ENCODE assay signal across 9 mouse cellular contexts in genomic region chr2:157914889-157915517, GRCm38 (mm10). TPM values are rescaled to one million over a fixed set of nuclear protein-coding genes. Genes with fewer than 3 reads are reported as not detected.
A peak's percentile ranks its signal among the peaks of the same experiment; 100 is the strongest.
DNase-seq lines count a peak whose midpoint lies in the region; ATAC-seq and TF ChIP-seq lines count a peak whose summit lies in the region.
"Had no signal": no experiment of that assay in that cellular context is flagged by ENCODE, and none has a peak within 500 bp of the region (broad histone marks: within the 10 kb centered on the region; RNA-seq: fewer than 3 reads in every experiment).

No protein-coding gene starts in this region.

- H3K4me2 ChIP-seq in hindbrain, embryonic 13.5 days, result peak overlapping the region; percentile 70
- H3K4me2 ChIP-seq in liver, embryonic 13.5 days, result peak overlapping the region; percentile 32; the same call in 1 of the 2 replicates

- H3K4me3 ChIP-seq in heart, embryonic 10.5 days, result peak overlapping the region; percentile 54
- peak overlapping the region; percentile 64 to 65 for H3K4me3 ChIP-seq in ES-E14 (ENCODE audit: insufficient read depth in 1 of 2, low read depth in 1 of 2, low read length in 2 of 2, poor library complexity in 1 of 2, severe bottlenecking in 1 of 2)
- peak overlapping the region; percentile 69 for H3K4me3 ChIP-seq in hindbrain, embryonic 13.5 days
- peak overlapping the region; percentile 17; the same call in 1 of the 2 replicates for H3K4me3 ChIP-seq in liver, embryonic 13.5 days (replicated peaks)
- H3K4me3 ChIP-seq in thymus, adult 2 months (ENCODE audit: control insufficient read depth, insufficient read depth, low read length), result no peak overlapping the region

- no peaks in the 10 kb centered on the region for H3K9me3 ChIP-seq in heart, embryonic 10.5 days
- no peaks in the 10 kb centered on the region for H3K9me3 ChIP-seq in ES-E14 (ENCODE audit: control insufficient read depth, insufficient read depth, low read depth, low read length)
- H3K9me3 ChIP-seq in hindbrain, embryonic 13.5 days, result no peaks in the 10 kb centered on the region
- H3K9me3 ChIP-seq in liver, embryonic 13.5 days (replicated peaks), result no peaks in the 10 kb centered on the region

- H3K9ac ChIP-seq in ES-E14 (ENCODE audit: insufficient read depth, low read depth, low read length, poor library complexity, severe bottlenecking), result peak overlapping the region; percentile 0; the same call in 1 of the 2 replicates
- peak overlapping the region; percentile 89 for H3K9ac ChIP-seq in hindbrain, embryonic 13.5 days
- H3K9ac ChIP-seq in liver, embryonic 13.5 days, result no peak overlapping the region

- intact Hi-C loops in gastrocnemius, postnatal 14 days (cut with DNase I; ENCODE audit: low total_unique reads), result no loop called here

- peaks cover 7% of the 10 kb centered on the region for H3K4me1 ChIP-seq in heart, embryonic 10.5 days
- H3K4me1 ChIP-seq in ES-E14 (ENCODE audit: control insufficient read depth in 2 of 2, insufficient read depth in 2 of 2, low read length in 2 of 2, poor library complexity in 1 of 2), result peaks cover 2 to 13% of the 10 kb centered on the region in 2 experiments; a peak in 2 of 4 replicates
- H3K4me1 ChIP-seq in hindbrain, embryonic 13.5 days (replicated peaks), result peaks cover 93% of the 10 kb centered on the region
- 0 out of 2 replicates have a peak, but pooled peaks cover 5% of the 10 kb centered on the region for H3K4me1 ChIP-seq in liver, embryonic 13.5 days (replicated peaks)
- no peaks in the 10 kb centered on the region for H3K4me1 ChIP-seq in thymus, adult 2 months (replicated peaks; ENCODE audit: control insufficient read depth, insufficient read depth, low read length)

- ATAC-seq in hindbrain, embryonic 13.5 days (ENCODE audit: low FRiP score), result peak; percentile 23; the same call in 1 of the 2 replicates
- no peak for ATAC-seq in liver, embryonic 13.5 days (ENCODE audit: low read depth)

- no peak for TF ChIP-seq CTCF in thymus, adult 2 months (IDR thresholded peaks at IDR 0.05; ENCODE audit: borderline replicate concordance, control insufficient read depth, extremely low read depth, insufficient read depth, low read length, poor library complexity)

- 38% methylated on average over 43 of the region's 43 CpGs for WGBS in heart, embryonic 10.5 days
- WGBS in hindbrain, embryonic 13.5 days, result 36% methylated on average over 43 of the region's 43 CpGs
- WGBS in liver, embryonic 13.5 days (ENCODE audit: insufficient replicate concordance), result 33% methylated on average over 43 of the region's 43 CpGs
- 46% methylated on average over 42 of the region's 43 CpGs for WGBS in thymus, adult 2 months

- H3K36me3 ChIP-seq in heart, embryonic 10.5 days, result no peaks in the 10 kb centered on the region
- no peaks in the 10 kb centered on the region for H3K36me3 ChIP-seq in ES-E14 (ENCODE audit: control insufficient read depth, insufficient read depth, low read length, poor library complexity, severe bottlenecking)
- H3K36me3 ChIP-seq in hindbrain, embryonic 13.5 days, result no peaks in the 10 kb centered on the region
- no peaks in the 10 kb centered on the region for H3K36me3 ChIP-seq in liver, embryonic 13.5 days
- no peaks in the 10 kb centered on the region for H3K36me3 ChIP-seq in thymus, adult 2 months (ENCODE audit: control insufficient read depth, insufficient read depth, low read length)

- H3K27me3 ChIP-seq in heart, embryonic 10.5 days (ENCODE audit: insufficient read depth, poor library complexity, severe bottlenecking), result peaks cover 78% of the 10 kb centered on the region
- H3K27me3 ChIP-seq in hindbrain, embryonic 13.5 days, result peaks cover 60% of the 10 kb centered on the region
- peaks cover 61% of the 10 kb centered on the region for H3K27me3 ChIP-seq in liver, embryonic 13.5 days
- H3K27me3 ChIP-seq in thymus, adult 2 months (ENCODE audit: control insufficient read depth, insufficient read depth, low read length), result no peaks in the 10 kb centered on the region; the same call in 1 of the 2 replicates

- no peak overlapping the region for H3K27ac ChIP-seq in heart, embryonic 10.5 days
- H3K27ac ChIP-seq in ES-E14 (ENCODE audit: insufficient read depth, low read depth, low read length, poor library complexity, severe bottlenecking), result no peak overlapping the region
- H3K27ac ChIP-seq in hindbrain, embryonic 13.5 days, result peak overlapping the region; percentile 90
- no peak overlapping the region for H3K27ac ChIP-seq in liver, embryonic 13.5 days
- H3K27ac ChIP-seq in thymus, adult 2 months (ENCODE audit: control insufficient read depth, insufficient read depth, low read length), result no peak overlapping the region

- no peak for TF ChIP-seq POLR2A in thymus, adult 2 months (IDR thresholded peaks at IDR 0.05; ENCODE audit: control insufficient read depth, extremely low read depth, insufficient read depth, low read length, poor library complexity)

- in situ Hi-C loops in ES-E14 (cut with MboI; ENCODE audit: low sequenced_read_pairs in 2 of 2, unreplicated experiment in 2 of 2), result no loop called here

- DNase-seq in heart, embryonic 10.5 days (ENCODE audit: low spot score), result no peak
- DNase-seq in heart, postnatal 4 days, result no peak
- DNase-seq in ES-E14 (ENCODE audit: low read depth, low spot score), result no peak
- DNase-seq in liver, embryonic 13.5 days, result no peak
- DNase-seq in gastrocnemius, postnatal 14 days, result no peak
- no peak for DNase-seq in thymus, adult 2 months
- DNase-seq in cerebellum, adult 11 months, result no peak
- DNase-seq: B cell, adult 2 months had no signal

TF ChIP-seq in ES-E14, 5 proteins besides CTCF, POLR2A, EP300 and RAD21:
- no peak for TF ChIP-seq ZNF384 (IDR thresholded peaks at IDR 0.05; ENCODE audit: low read depth, low read length)
- TF ChIP-seq HCFC1 (IDR thresholded peaks at IDR 0.05; ENCODE audit: borderline replicate concordance, insufficient read depth, low read length), result no peak

RNA-seq across cellular contexts. Expression of gene Vstm2l, which starts 0.6 kb away (rescaled TPM):
- 0.09 TPM in 1 of 2 replicates, not detected in the other for polyA plus RNA-seq in heart, embryonic 10.5 days (2016; fragmentation: Nextera tagmentation; extraction: Ambion mirVana)
- total RNA-seq in heart, postnatal 4 days (2021), result under 1 TPM in 1 of 2 experiments, not detected in 1; 0.32 TPM
- 0.48 and 0.62 TPM in 2 replicates for total RNA-seq in ES-E14 (2012; rRNA removed)
- 16.9 and 21.6 TPM in 2 replicates for polyA plus RNA-seq in hindbrain, embryonic 13.5 days (2015; fragmentation: Nextera tagmentation; extraction: Ambion mirVana)
- polyA plus RNA-seq in liver, embryonic 13.5 days (2015; fragmentation: Nextera tagmentation; extraction: Ambion mirVana), result not detected in 2 replicates
- total RNA-seq in gastrocnemius, postnatal 14 days (2021), result not detected
- polyA plus RNA-seq in thymus, adult 2 months (2012; rRNA removed), result 0.11 and 0.36 TPM in 2 replicates

Comparison
In these comparisons a context has a peak if more than half of its experiments do, and no peak if none do; other contexts are left out.
1. RNA of gene Vstm2l, which starts 0.6 kb away (polyA plus RNA-seq): 16.9 to 21.6 TPM in hindbrain, embryonic 13.5 days; 0.11 to 0.36 TPM in thymus, adult 2 months, 0.09 TPM in heart, embryonic 10.5 days and not detected in liver, embryonic 13.5 days; every median in the first group is over 10 times any median in the second.